Mouse (Mus musculus) neural tube, embryonic 10.5 days (tissue): ENCODE results near the gene Gm2000.
"Not testable (repeated sequence)": the region's sequence is repeated elsewhere in the genome, so short reads cannot be mapped to it uniquely, and the experiment has no call there.

Source experiments
- DNase-seq: peaks from one replicate; pipeline ENCODE4 v3.0.0-alpha.2; 2017; ENCODE audit warnings: low spot score; ENCODE audit errors: extremely low spot score

The Gm2000 gene

GRCm38 (mm10) chr1:156365740-156366139 lies at the start of gene Gm2000:
Gene Gm2000, plus strand, starts transcription at chr1:156366040.
- DNase-seq = no peak

- DNase-seq = no peak
Observed at GRCm38 (mm10) chr1:156323126-156323525, 42.7 kb upstream of the Gm2000 start.

- no peak for DNase-seq
Observed at GRCm38 (mm10) chr1:156340847-156341246, 25.0 kb upstream of the Gm2000 start.

GRCm38 (mm10) chr1:156344433-156344832 lies 21.4 kb upstream of the Gm2000 start:
- no peak for DNase-seq

GRCm38 (mm10) chr1:156345633-156346032 lies 20.2 kb upstream of the Gm2000 start:
- DNase-seq = no peak

- no peak for DNase-seq
Observed at GRCm38 (mm10) chr1:156349031-156349430, 16.8 kb upstream of the Gm2000 start.

GRCm38 (mm10) chr1:156350441-156350840 lies 15.4 kb upstream of the Gm2000 start:
- DNase-seq = no peak

GRCm38 (mm10) chr1:156352466-156352865 lies 13.4 kb upstream of the Gm2000 start:
- DNase-seq = no peak

- no peak for DNase-seq
Observed at GRCm38 (mm10) chr1:156381217-156381616, 15.4 kb downstream of the Gm2000 start.

- no peak for DNase-seq
Observed at GRCm38 (mm10) chr1:156386232-156386631, 20.4 kb downstream of the Gm2000 start.

GRCm38 (mm10) chr1:156386880-156387279 lies 21.0 kb downstream of the Gm2000 start:
- no peak for DNase-seq

GRCm38 (mm10) chr1:156393148-156393547 lies 27.3 kb downstream of the Gm2000 start:
- no peak for DNase-seq

GRCm38 (mm10) chr1:156400159-156400558 lies 34.3 kb downstream of the Gm2000 start:
- DNase-seq = not testable (repeated sequence)

- no peak for DNase-seq
Observed at GRCm38 (mm10) chr1:156402491-156402890, 36.7 kb downstream of the Gm2000 start.

- no peak for DNase-seq
Observed at GRCm38 (mm10) chr1:156403251-156403650, 37.4 kb downstream of the Gm2000 start.

- DNase-seq = no peak
Observed at GRCm38 (mm10) chr1:156408004-156408403, 42.2 kb downstream of the Gm2000 start.

- no peak for DNase-seq
Observed at GRCm38 (mm10) chr1:156408521-156408920, 42.7 kb downstream of the Gm2000 start.
